Mouse (Mus musculus) heart, adult 2 months (tissue): ENCODE results near the gene Rasl10b.

ENCODE experiments used
- CTCF ChIP-seq: fragments of 200-600 bp; IDR thresholded peaks from 2 replicates; pipeline ENCODE4 v1.8.1; 2022; ENCODE audit warnings: antibody characterized with exemption, mild to moderate bottlenecking, moderate library complexity
- EP300 ChIP-seq: fragments of 200-500 bp; IDR thresholded peaks from 2 replicates; pipeline ENCODE4 v1.6.1; 2011; ENCODE audit warnings: low read depth, low read length, control low read depth; ENCODE audit not compliant: insufficient read depth
- POLR2A ChIP-seq: fragments of 200-500 bp; IDR thresholded peaks from 2 replicates; pipeline ENCODE4 v1.6.1; 2011; ENCODE audit warnings: mild to moderate bottlenecking, low read depth, low read length, control low read depth; ENCODE audit not compliant: insufficient read depth

DNA sequence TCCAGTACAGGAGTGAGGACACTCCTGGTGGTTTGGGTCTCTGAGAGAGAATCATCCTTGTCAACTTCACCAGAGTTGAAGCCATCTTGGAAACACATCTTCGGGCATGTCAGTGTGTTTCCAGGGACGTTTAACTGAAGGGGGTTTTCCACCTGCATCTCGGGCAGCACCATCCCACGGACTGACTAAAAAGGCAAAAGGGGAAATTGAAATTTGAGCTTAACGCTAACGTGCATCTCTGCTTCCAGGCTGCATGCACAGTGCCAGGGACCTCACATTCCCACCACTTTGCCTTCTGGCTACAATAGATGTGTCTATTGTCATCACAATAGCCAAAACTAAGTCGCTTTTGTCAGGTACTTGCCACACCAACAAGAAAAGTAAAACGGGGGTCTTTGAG, 695 bp upstream of the Rasl10b start:
- no peak for TF ChIP-seq CTCF
- TF ChIP-seq EP300: no peak
- TF ChIP-seq POLR2A: no peak
